9 mouse cellular contexts compared by ENCODE assay signal in the genomic region with DNA sequence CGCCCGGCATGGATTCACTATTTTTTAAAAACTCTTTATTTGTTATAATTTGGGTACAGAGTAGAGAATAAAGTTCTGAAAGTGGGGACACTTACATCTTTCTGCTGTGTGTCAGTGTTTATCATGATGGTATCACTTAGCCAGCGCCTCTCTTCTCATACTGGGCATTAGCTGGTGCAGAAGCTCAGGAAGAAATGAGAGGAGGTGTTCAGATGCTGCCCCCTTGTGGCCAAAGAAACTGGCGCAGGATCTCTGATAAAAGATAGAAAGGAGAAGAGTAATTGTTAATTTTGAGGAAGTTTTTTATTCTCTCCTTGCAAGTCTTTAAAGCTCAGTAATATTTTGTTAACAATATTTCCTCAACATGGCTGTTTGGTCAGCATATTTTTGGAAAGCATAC. TPM values are rescaled to one million over a fixed set of nuclear protein-coding genes. Genes with fewer than 3 reads are reported as not detected.
DNase-seq lines count a peak whose midpoint lies in the region; ATAC-seq and TF ChIP-seq lines count a peak whose summit lies in the region.
"Had no signal": no experiment of that assay in that cellular context is flagged by ENCODE, and none has a peak within 500 bp of the region (broad histone marks: within the 10 kb centered on the region; RNA-seq: fewer than 3 reads in every experiment).

No protein-coding gene starts in this region.

- H3K79me2 ChIP-seq in liver, adult 2 months (ENCODE audit: control insufficient read depth, insufficient read depth, low read length) = no peaks in the 10 kb centered on the region

- H3K36me3 ChIP-seq in forebrain, embryonic 11.5 days (ENCODE audit: control insufficient read depth, insufficient read depth, low read length) = no peaks in the 10 kb centered on the region
- no peaks in the 10 kb centered on the region for H3K36me3 ChIP-seq in kidney, postnatal 0 days (ENCODE audit: insufficient read depth, low read length)
- H3K36me3 ChIP-seq in liver, adult 2 months (ENCODE audit: control insufficient read depth, insufficient read depth, low read length) = no peaks in the 10 kb centered on the region
- no peaks in the 10 kb centered on the region for H3K36me3 ChIP-seq in neural tube, embryonic 13.5 days

- TF ChIP-seq POLR2A in liver, adult 2 months (IDR thresholded peaks at IDR 0.05; ENCODE audit: extremely low read depth, insufficient read depth, low read length) = no peak

- WGBS in forebrain, embryonic 11.5 days = 50% methylated on average over 4 of the region's 4 CpGs
- 48% methylated on average over 4 of the region's 4 CpGs for WGBS in kidney, postnatal 0 days
- WGBS in liver, adult 2 months = 52% methylated on average over 4 of the region's 4 CpGs
- 48% methylated on average over 4 of the region's 4 CpGs for WGBS in neural tube, embryonic 13.5 days

- H3K27ac ChIP-seq in forebrain, embryonic 11.5 days (ENCODE audit: low read depth, low read length) = no peak overlapping the region
- H3K27ac ChIP-seq in kidney, postnatal 0 days = no peak overlapping the region
- no peak overlapping the region for H3K27ac ChIP-seq in liver, adult 2 months (replicated peaks; ENCODE audit: insufficient read depth, low read depth, low read length)
- no peak overlapping the region for H3K27ac ChIP-seq in neural tube, embryonic 13.5 days (replicated peaks)

- TF ChIP-seq CTCF in kidney, postnatal 0 days (IDR thresholded peaks at IDR 0.05; ENCODE audit: low read depth) = peak; percentile 84
- peak; percentile 54; the same call in 1 of the 2 replicates for TF ChIP-seq CTCF in liver, adult 2 months (IDR thresholded peaks at IDR 0.05; ENCODE audit: low read depth, low read length)

- no peak overlapping the region for H3K4me3 ChIP-seq in forebrain, embryonic 11.5 days (ENCODE audit: low read depth, low read length)
- no peak overlapping the region for H3K4me3 ChIP-seq in kidney, postnatal 0 days (replicated peaks; ENCODE audit: low read depth, low read length)
- H3K4me3 ChIP-seq in liver, adult 2 months (ENCODE audit: insufficient read depth, low read depth, low read length) = no peak overlapping the region
- H3K4me3 ChIP-seq in neural tube, embryonic 13.5 days = no peak overlapping the region

- no peak overlapping the region for H3K4me2 ChIP-seq in forebrain, embryonic 11.5 days (ENCODE audit: low read depth, low read length, severe bottlenecking)
- no peak overlapping the region for H3K4me2 ChIP-seq in kidney, postnatal 0 days (ENCODE audit: low read length)
- no peak overlapping the region for H3K4me2 ChIP-seq in neural tube, embryonic 13.5 days

- H3K9ac ChIP-seq in forebrain, embryonic 11.5 days (ENCODE audit: low read length) = no peak overlapping the region
- H3K9ac ChIP-seq in kidney, postnatal 0 days (ENCODE audit: low read depth, low read length) = no peak overlapping the region
- H3K9ac ChIP-seq in liver, adult 2 months (ENCODE audit: low read depth, low read length) = no peak overlapping the region
- H3K9ac ChIP-seq in neural tube, embryonic 13.5 days = no peak overlapping the region

- DNase-seq in urinary bladder, postnatal 14 days (ENCODE audit: low spot score) = peak; percentile 47
- DNase-seq in urinary bladder, postnatal 10 days (ENCODE audit: low spot score) = no peak
- DNase-seq in brain, embryonic 18.5 days (ENCODE audit: low read depth, low spot score) = peak; percentile 20
- peak; percentile 74 for DNase-seq in forebrain, embryonic 11.5 days (ENCODE audit: low spot score)
- peak; percentile 56 for DNase-seq in kidney, postnatal 0 days (ENCODE audit: low spot score)
- peak; percentile 30 for DNase-seq in liver, adult 2 months (ENCODE audit: extremely low read depth, low read depth, low spot score)
- DNase-seq in urinary bladder, postnatal 36 days (ENCODE audit: low spot score in 2 of 2) = peak; percentile 5 to 13

- H3K4me1 ChIP-seq in forebrain, embryonic 11.5 days (replicated peaks; ENCODE audit: control insufficient read depth, insufficient read depth, low read length) = no peaks in the 10 kb centered on the region
- H3K4me1 ChIP-seq in kidney, postnatal 0 days (replicated peaks; ENCODE audit: insufficient read depth, low read length) = no peaks in the 10 kb centered on the region
- no peaks in the 10 kb centered on the region for H3K4me1 ChIP-seq in liver, adult 2 months (ENCODE audit: control insufficient read depth, insufficient read depth, low read length)
- no peaks in the 10 kb centered on the region for H3K4me1 ChIP-seq in neural tube, embryonic 13.5 days (replicated peaks)

- H3K27me3 ChIP-seq in forebrain, embryonic 11.5 days (ENCODE audit: control insufficient read depth, insufficient read depth, low read length) = no peaks in the 10 kb centered on the region
- no peaks in the 10 kb centered on the region for H3K27me3 ChIP-seq in kidney, postnatal 0 days (ENCODE audit: insufficient read depth, low read length)
- no peaks in the 10 kb centered on the region for H3K27me3 ChIP-seq in liver, adult 2 months (ENCODE audit: control insufficient read depth, insufficient read depth, low read length)
- no peaks in the 10 kb centered on the region for H3K27me3 ChIP-seq in neural tube, embryonic 13.5 days

- no peaks in the 10 kb centered on the region for H3K9me3 ChIP-seq in forebrain, embryonic 11.5 days (ENCODE audit: control insufficient read depth, low read length)
- no peaks in the 10 kb centered on the region for H3K9me3 ChIP-seq in kidney, postnatal 0 days (replicated peaks; ENCODE audit: low read length)
- H3K9me3 ChIP-seq in neural tube, embryonic 13.5 days = no peaks in the 10 kb centered on the region

- peak; percentile 74; the same call in 1 of the 2 replicates for ATAC-seq in forebrain, embryonic 11.5 days (replicated peaks; ENCODE audit: low FRiP score)
- 0 out of 2 replicates have a peak, but pooled peaks have one; percentile 29 for ATAC-seq in kidney, postnatal 0 days (replicated peaks; ENCODE audit: low FRiP score, low read depth)
- ATAC-seq in neural tube, embryonic 13.5 days (ENCODE audit: low read depth) = peak; percentile 77

RNA-seq across cellular contexts. Expression of gene 2310057J18Rik, which starts 31.0 kb away (rescaled TPM):
- polyA plus RNA-seq in forebrain, embryonic 11.5 days (2014; fragmentation: Nextera tagmentation; extraction: Ambion mirVana) = not detected in 2 replicates
- polyA plus RNA-seq in kidney, postnatal 0 days (2015; fragmentation: Nextera tagmentation; extraction: Ambion mirVana) = not detected in 2 replicates
- 0.34 TPM in 1 of 2 replicates, not detected in the other for total RNA-seq in liver, adult 2 months (2014; rRNA removed)
- not detected in 2 replicates for polyA plus RNA-seq in liver, adult 2 months (2012; rRNA removed)
- not detected in 2 replicates for polyA plus RNA-seq in neural tube, embryonic 13.5 days (2015; fragmentation: Nextera tagmentation; extraction: Ambion mirVana)
- polyA plus RNA-seq: heart, embryonic 14.5 days had no signal
